Mouse (Mus musculus): ENCODE measurements at regions not wholly inside any gene's neighbourhood (a gene's known extent, or its start where the extent isn't known, plus 50 kb on each side); places are given as distances from the start of the nearest gene placed in this dataset.
"Not testable (repeated sequence)": the region's sequence is repeated elsewhere in the genome, so short reads cannot be mapped to it uniquely, and the experiment has no call there.

DNA sequence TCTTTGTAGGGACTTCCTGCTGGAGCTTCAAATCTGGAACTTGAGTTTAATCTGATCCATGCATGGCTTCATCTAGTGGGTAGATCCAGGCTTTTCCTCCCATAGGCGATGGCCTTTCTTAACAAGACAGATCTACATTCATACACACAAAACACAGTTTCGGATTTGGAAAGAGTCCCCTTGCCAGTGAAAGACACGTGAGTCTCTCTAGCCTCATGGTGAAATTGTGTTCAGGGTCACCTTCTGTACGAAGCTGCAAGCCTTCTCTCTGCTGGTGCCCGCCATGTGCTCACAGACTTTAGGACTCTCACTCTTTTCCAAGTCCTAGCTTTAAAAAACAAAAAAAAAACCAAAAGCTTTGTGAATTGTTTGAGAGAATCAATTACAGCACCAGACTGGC is 51.4 kb upstream of the Dlx2 start:
- in situ Hi-C loops (cut with MseI, MboI), result loop anchor here (5.0 to 25.0 kb wide), 2 partner anchors 219 to 364 kb away; no protein-coding TSS in a partner anchor

DNA sequence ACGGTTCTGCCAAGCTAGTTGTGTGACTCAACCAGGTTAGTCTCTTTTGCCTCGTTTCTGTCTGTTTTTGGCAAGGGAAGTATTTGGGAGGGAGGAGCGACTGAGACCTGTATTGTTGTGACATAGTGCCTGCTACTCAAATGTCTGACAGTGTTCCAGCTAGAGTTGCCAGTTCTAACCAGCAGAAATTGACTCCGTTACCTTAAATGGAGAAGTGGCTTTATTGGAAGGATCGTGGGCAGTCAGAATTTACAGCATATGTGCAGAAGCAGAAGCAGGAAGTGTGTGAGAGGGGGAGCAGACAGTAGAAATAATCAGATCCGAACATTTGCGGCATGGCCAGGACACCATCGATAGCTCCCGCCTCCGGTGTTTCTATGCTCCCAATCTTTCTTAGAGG is 51.8 kb upstream of the Dlx2 start:
- in situ Hi-C loops (cut with MseI, MboI), result loop anchor here (5.0 to 25.0 kb wide), 2 partner anchors 219 to 364 kb away; no protein-coding TSS in a partner anchor

DNA sequence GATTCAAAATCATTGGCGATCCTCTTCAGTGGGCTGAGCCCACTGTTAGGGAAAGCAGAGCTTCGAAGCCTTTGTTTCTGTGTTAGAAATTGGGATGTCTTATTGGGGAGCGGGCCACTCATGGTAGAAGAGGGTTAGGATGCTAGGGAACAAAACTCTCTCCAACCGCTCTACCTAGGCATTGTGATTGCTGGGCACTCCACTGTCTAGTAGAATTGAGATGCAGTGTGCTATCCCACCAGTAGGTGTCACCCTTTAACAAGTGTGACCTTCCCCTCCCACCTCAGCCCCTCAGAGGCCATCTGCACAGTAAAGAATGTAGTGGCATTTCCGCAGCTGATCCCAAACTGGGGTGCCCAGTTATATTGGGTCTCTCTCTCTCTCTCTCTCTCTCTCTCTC is 52.2 kb upstream of the Dlx2 start:
- in situ Hi-C loops (cut with MseI, MboI), result loop anchor here (5.0 to 25.0 kb wide), 2 partner anchors 219 to 364 kb away; no protein-coding TSS in a partner anchor

DNA sequence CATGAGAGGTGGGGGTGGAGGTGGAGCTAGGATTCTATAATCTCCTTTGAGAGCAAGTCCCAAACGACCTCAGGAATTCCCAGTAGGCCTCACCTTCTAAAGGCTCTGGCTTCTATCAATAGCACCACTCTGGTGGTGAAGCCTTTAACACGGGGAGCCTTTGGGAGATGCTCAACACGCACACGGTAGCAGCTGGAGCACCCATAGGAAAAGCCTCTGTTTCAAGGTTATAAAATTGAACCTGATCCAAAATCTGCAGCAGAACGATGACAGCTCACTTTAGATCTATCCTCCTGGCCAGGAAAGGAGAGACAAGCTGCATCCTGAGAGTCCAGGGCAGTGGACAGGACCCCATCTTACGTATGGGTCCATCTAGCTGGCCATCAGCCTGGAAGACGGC is 53.7 kb upstream of the Dlx2 start:
- in situ Hi-C loops (cut with MseI, MboI), result no loop called here

DNA sequence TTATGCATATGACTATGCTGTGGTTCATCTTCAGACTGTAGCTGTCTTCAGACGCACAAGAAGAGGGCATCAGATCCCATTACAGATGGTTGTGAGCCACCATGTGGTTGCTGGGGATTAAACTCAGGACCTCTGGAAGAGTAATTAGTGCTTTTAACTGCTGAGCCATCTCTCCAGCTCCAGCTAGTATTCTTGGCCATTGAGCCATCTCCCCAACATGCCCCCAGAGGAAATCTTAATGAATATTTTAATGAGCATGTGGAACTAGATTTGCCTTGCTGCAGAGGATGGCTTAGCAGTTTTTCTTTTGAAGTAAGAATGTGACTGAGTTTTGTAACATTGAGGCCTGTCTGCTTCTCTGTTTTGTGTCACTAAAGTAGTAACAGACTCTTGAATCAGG is 54.4 kb upstream of the Dlx2 start:
- in situ Hi-C loops (cut with MseI, MboI), result no loop called here

DNA sequence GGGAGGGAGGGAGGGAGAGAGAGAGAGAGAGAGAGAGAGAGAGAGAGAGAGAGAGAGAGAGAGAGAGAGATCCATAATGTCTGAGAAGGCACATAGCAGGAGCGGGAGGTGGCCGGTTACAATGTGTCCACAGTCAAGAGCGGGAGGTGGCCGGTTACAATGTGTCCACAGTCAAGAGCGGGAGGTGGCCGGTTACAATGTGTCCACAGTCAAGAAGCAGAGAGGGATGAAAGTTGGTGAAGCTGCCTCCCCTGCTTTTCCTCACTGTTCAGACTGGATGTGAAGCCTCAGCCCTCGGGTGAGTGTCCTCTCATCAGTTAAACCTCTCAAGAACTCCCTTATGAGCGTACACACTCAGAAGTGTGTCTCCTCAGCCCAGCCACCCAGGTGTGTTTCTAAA is 57.2 kb upstream of the Dlx2 start:
- in situ Hi-C loops (cut with MseI, MboI), result not testable (repeated sequence)

DNA sequence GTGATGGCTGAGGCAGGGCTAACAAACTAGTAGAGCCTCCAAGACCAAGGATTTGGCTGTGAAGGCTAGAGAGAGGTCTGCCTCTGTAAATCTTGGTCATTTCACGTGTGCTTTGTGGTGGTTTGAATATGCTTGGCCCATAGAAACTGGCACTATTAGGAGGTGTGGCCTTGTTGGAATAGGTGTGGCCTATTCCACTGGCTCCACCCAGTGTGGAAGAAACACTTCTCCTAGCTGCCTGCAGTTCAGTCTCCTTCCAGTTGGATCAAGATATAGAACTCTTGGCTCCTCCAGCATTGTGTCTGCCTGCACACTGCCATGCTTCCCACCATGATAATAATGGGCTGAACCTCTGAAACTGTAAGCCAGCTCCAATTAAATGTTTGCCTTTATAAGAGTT is 59.1 kb upstream of the Dlx2 start:
- in situ Hi-C loops (cut with MseI, MboI), result no loop called here

DNA sequence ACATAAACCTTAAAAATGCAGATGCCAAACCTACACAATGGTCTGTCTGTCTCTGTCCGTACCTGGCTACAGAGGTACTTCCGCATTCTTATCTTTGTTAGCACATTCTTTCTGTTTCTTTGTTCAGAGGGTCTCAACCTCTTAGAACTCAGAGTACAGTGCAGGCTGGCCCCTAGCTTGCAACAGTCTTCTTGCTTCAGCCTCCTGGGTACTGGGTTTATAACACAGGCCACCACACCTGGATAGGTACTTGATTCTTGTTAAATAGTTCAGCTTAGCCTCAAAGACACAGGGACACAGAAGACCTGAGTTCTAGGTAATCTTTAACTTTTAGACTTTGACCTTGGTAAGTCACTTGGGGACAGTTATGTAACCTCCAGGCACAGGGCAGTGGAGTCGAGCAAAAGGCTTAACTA is 60.5 kb upstream of the Dlx2 start:
- in situ Hi-C loops (cut with MseI, MboI), result no loop called here

DNA sequence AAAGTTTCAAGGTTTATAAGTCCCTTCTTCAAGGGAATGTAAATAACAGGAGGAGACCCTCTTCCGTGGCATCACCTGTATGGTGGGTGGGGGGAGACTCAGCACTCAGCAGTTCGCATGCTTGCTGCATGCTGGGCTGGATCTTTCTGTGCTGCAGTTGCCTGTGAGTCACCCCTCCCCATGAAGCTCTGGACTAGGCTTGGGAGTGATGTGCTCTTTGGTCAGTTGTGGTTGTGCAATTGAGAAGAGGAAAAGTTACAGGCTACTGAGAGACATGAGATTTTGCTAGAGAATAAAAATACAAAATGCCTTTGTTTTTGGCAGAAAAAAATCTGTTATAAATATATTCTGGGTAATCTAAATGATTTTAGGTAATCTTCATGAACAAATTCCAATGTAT is 66.7 kb upstream of the Dlx2 start:
- in situ Hi-C loops (cut with MseI, MboI), result no loop called here

DNA sequence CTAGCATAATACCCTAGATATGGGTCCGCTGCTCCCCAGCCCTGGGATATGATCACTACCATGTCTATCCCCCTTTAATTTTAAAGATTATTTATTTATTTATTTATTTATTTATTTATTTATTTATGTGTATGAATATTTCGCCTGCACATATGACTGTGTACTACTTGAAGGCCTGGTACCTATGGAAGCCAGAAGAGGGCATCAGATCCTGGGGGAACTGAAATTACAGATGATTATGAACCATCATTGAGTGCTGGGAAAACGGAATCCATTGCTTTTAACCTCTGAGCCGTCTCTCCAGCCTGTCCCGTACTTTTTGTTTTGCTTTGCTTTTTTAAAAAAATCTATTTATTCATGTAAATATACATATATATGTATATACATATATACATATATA is 70.0 kb upstream of the Dlx2 start:
- in situ Hi-C loops (cut with MseI, MboI), result no loop called here

DNA sequence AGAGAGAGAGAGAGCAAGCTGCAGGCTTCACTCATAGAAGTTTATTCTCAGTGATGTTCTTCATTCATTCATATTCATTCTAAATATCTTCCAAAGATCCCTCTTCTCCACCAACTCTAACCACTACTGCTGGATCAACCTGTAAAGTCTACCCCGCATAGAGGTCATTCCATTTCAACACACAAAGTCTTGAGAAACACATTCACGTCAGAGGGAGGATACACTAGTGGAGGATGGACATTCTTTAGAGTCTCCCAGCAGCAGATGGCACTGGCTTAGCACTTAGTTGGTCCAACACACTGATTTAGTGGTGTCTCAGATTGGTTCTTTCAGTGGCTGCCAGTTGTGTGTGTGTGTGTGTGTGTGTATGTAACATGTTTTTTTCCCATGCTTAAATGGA is 74.9 kb upstream of the Dlx2 start:
- in situ Hi-C loops (cut with MseI, MboI), result no loop called here

DNA sequence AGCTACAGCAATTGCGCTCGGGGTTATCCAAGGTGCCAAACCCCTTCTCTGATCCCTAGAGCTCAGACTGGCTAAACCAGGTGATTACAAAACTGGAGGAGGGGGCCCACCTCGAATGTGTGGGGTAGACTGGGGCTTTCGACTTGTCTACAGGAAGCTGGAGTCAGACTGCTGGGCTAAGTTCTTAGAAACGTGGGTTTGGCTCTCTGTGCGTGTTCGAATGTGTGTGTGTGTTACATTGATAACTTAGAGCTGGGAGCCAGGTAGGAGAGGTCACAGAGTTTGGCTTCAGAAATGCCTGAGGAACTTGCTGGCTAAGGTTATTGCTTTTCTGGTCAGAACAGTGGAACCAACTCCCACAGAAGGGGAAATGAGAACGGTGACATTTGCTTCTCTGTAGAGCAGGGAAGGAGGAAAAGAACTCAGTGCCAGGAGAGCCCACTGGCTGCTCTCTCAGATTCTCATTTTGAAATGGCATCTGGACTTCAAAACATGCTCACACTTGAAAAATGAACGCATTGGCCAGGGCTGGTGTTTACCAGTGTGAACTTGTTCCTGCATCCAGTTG is 76.1 kb upstream of the Dlx2 start:
- in situ Hi-C loops (cut with MseI, MboI), result no loop called here

DNA sequence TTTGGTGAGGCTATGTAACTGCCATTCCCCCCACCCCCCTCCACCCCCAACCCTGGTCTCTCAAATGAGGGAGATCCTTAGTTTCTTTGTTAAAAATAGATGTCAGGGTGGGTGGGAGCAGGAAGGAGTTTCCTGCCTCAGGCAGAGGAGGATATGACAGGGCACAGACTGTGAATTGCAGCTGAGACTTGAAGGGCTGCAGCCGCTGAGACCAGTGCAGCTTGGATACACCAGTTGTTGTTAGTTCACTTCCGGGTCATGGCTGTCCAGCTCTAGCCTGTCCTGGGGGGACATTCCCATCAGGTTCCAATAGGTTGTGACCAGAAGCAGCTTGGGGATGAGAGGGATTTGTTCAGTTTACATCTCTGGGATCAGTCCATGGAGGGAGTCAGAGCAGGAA is 76.6 kb upstream of the Dlx2 start:
- in situ Hi-C loops (cut with MseI, MboI), result no loop called here

DNA sequence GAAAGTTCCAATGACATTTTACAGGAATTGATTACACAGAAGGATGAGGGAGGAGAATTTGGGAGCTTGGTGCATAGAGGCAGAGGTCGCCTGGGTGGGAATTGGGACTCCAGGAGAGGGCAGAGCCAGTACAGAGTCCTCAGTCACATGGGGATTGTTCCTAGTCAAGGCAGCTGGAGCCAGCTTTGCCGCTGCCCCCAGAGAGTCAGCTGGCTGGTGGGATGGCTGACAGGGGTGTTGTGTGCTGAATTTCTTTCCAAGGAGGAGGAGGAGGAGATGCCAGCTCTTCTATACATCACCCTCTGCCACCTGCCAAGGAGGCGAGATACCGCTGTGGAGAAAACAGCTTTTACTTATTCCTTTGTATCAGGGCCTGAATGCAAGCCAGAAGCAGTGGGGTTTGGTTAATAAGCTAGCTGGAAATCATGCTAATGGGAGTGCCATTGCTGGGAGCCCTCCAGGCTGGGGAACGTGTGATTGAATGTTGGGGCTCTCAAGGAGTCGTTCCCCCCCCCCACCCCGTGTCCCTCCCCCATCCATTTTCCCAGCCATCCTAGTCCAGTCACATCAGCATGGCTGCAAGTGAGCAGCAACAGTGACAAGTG is 78.8 kb upstream of the Dlx2 start:
- in situ Hi-C loops (cut with MseI, MboI), result no loop called here

DNA sequence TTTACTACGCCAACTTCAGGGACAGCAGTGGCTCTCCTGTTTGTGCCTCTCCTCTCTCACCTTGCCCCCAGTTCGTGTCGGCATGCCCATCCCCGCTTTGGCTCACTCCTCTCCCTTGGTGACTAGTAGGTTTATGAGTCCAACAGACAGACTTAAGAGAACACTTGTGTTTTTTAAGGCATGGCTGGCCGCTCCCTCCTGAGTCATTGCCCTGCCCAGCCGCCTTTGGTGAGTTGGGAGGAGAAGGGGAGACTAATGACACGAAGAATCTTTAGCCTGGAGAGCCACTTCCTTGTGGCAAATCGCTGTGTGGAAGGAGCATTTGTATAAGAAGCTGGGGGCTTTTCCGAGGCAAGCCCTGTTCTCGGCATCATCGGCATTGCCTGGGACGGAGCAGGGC is 79.8 kb upstream of the Dlx2 start:
- in situ Hi-C loops (cut with MseI, MboI), result no loop called here

DNA sequence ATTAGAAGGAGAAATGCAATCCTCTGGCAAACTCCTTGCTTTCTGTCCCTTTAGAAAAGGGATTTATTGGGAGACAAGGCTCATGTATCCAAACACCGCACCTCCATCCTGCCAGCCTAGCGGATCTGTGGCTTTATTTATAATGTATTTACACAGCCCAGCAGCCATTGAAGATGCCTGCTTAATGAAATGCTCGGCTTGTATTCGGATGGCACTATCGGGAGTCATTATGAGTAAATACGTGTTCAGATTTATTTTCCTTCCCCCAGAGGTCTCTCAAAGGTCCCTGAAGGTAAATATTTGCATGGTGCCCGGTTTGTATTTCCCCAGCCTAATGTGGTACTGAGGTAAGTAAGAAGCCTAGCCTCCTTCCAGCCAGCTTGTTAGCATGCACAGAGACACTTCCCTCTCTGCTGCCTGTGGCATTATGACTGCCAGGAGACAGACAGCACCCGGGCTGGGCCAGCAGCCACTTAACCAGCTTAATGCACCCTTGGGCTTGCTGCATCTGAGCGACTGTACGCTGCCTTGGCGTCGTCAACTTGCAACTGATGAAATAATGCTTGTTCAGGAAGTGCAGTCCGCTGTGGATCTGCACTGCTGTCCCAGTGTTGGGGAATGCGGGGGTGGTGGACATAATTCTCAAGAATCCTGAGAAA is 80.7 kb upstream of the Dlx2 start:
- in situ Hi-C loops (cut with MseI, MboI), result no loop called here

DNA sequence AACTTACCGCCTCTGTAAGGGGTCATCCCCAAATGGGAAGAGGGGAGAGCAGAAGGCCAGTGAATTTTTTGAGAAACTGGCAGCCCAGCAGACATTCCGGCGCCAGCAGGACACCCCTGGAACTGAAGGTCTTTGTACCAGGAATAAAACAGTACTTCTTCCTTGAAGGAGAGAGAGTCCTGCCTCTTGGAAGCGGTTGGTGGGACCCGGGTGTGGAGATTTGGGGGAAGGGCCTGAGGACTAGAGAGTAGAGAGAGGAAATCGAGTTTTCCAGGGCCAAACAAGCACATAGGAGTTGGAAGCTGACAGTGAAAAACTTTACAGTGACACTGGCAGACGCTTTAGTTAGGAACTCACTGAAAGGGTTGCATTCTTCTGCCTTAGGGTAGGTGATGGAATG is 82.3 kb upstream of the Dlx2 start:
- in situ Hi-C loops (cut with MseI, MboI), result no loop called here

DNA sequence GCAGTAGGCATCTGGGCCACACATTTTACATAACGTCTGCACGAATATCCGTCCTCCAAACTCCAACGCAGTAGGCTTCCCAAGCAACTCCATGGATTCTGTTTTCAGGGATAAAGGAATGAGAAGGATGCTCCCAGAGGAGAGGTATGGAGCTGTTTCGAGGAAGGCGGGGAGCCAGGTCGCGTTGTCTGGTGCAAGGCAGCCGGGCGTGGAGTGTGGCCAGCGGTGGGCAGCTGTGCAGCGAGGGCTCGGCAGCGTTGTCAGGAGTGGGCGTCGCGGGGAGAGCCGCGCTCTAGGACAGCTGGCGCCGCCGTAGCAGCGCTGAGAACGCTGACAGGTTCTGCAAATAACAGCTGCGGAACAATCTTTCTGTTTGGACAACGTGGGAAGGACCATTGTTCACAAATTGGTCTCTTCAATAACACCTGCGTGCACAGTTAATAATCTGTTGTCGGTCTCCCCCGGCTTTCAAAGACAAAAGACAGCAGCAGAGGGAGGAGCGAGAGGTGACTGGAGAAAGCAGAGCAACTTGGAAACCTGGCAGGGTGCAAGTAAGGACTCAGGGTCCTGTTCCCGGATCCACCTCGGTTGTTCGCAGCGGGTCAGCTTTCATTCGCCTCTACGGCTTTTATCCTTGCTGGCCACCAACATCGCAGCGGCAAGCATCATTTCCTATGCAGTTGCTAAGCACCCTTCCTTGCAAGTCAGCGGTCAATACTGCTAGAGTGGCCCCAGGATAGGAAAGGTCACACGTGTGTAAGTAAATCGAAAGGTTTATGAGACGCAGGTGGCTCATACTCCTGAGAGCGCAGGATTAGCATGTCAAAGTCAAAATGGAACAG is 83.0 kb upstream of the Dlx2 start:
- in situ Hi-C loops (cut with MseI, MboI), result no loop called here

DNA sequence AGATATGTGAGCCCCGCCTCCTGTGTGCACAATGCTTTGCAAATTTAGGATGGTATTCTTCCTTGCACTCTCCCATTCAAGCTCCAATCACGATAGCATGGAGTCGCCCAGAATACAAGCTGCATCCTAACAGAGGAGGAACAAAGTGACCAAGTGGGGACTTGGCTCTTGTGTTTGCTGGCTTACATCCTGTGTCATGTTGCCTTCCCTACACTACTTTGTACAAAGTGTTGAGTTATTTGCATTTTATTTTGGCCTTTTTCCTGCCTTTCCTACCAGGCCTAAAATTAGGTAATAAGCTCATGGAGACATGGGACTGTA is 83.5 kb upstream of the Dlx2 start:
- in situ Hi-C loops (cut with MseI, MboI), result no loop called here

DNA sequence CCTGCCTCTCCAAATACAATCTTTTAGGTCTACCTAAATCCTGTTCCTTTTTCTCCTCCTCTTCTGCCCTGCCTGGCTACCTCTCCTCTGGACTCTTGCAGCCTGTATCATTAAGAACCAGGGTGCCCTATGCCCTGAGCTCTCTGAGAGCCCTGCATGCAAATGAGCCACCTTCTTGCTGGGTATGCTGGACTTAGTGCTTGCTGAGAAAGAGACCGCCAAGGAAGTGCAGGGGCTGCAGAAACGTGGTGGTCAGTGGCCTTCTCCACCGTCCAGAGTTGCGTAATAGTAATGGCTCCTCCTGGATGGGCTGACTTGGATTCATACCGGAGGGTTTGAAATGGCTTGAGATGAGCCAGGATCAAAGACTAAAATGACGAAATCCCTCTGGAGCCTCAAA is 86.9 kb upstream of the Dlx2 start:
- in situ Hi-C loops (cut with MseI, MboI), result no loop called here

DNA sequence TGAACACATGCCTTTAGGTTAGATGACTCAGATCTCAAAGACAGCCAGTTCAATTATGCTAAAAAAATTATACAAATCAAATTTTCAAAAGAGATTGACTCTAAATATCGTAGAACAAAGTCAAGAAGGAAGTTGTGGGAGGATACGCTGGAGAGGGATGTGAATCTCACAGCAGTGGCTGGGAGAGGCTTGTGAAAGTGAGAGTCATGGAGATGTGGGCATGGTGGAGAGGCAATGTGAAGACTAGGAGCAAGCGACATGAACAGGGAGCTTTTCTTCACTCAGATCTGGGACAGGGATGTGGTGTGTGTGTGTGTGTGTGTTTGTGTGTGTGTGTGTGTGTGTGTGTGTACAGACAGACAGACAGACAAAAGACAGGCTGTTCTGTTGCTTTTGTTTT is 87.9 kb upstream of the Dlx2 start:
- in situ Hi-C loops (cut with MseI, MboI), result no loop called here

DNA sequence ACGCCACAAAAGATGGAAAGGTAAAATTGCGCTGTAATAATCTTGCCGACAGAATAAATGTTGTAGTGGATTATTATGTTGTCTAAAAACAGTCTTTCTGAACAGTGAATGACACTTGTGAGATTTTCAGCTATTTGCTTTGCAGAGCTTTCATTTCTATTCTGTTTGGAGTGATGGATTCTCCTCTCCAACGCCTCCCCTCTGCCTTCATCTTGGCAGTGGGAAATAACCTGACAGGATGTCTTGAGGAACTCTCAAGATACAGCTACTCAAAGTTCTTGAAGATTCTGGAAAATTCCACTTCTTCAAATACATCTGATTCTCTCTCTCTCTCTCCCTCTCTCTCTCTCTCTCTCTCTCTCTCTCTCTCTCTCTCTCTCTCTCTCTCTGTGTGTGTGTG is 89.6 kb upstream of the Dlx2 start:
- in situ Hi-C loops (cut with MseI, MboI), result no loop called here

DNA sequence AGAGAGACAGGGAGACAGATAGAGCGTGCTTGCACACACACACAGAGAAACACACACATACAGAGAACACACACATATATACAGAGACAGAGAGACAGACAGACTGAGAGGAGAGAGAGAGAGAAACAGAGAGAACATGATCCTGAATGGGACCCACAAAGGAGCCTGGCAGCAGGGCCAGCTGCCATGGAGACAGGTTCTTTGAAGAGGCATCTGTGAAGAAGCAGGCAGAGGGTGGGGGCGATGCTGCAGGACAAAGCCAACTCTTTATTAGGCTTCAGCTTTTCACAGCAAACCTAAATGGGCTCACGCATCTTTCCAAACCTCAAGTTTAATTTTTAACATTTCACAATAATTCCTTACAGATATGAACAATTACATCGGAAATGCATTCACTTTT is 90.0 kb upstream of the Dlx2 start:
- in situ Hi-C loops (cut with MseI, MboI), result no loop called here
